Comparison of ENCODE assay signal across 10 mouse cellular contexts in the genomic region with DNA sequence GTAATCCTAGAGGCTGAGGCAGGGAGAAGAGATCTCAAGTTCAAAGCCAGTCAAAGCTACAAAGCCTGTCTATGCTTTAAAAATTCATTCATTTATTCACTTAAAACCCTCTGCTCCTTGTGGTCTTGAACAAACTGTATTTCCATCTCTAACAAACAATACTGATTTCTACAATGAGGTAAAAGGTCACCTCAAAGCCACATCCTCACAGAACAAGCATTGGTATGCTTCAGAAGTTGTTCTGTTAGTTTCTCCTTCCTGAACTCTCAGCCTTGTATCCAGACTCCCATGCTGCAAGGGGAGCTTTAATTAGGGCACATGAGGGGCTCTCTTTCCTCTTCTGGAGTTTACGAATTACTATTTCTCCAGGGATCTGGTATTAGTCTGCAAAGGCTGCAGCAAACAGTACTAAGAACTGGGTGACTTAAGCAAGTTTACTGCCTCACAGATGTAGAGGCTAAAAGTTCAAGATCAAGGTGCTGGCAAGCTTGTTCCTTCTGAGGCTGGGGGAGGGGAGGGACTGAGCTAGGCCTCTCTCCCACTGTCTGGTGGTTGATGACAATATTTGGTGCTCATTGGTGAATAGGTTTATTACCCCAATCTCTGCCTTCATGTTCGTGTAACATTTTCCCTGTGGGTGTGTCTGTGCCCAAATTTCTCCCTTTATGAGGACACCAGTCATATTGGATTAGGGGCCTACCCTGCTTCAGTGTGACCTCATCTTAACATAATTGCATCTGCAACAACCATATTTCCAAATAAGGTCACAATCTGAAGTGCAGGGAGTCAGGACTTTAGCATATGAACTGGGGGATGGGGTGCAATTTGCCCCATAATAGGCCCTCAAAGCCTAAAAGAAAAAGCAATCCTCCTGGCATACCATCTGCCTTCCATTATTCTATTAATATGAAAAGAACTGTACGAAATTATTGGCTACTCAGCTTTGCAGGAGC. TPM values are rescaled to one million over a fixed set of nuclear protein-coding genes. Genes with fewer than 3 reads are reported as not detected.
DNase-seq lines count a peak whose midpoint lies in the region; ATAC-seq lines count a peak whose summit lies in the region.
"Had no signal": no experiment of that assay in that cellular context is flagged by ENCODE, and none has a peak within 500 bp of the region (broad histone marks: within the 10 kb centered on the region; RNA-seq: fewer than 3 reads in every experiment).

No protein-coding gene starts in this region.

- no peaks in the 10 kb centered on the region for H3K9me3 ChIP-seq in hindbrain, embryonic 10.5 days
- no peaks in the 10 kb centered on the region for H3K9me3 ChIP-seq in hindbrain, embryonic 16.5 days (ENCODE audit: control insufficient read depth, low read length)
- no peaks in the 10 kb centered on the region for H3K9me3 ChIP-seq in hindbrain, embryonic 14.5 days (ENCODE audit: control insufficient read depth, low read length)
- no peaks in the 10 kb centered on the region for H3K9me3 ChIP-seq in liver, embryonic 16.5 days (replicated peaks; ENCODE audit: control insufficient read depth, low read length)

- H3K4me1 ChIP-seq in hindbrain, embryonic 10.5 days (replicated peaks): peaks cover 50% of the 10 kb centered on the region
- peaks cover 27% of the 10 kb centered on the region for H3K4me1 ChIP-seq in hindbrain, embryonic 16.5 days (ENCODE audit: control insufficient read depth, insufficient read depth, low read depth, low read length)
- peaks cover 42% of the 10 kb centered on the region for H3K4me1 ChIP-seq in hindbrain, embryonic 14.5 days (replicated peaks; ENCODE audit: control insufficient read depth, insufficient read depth, low read length)
- peaks cover 69% of the 10 kb centered on the region for H3K4me1 ChIP-seq in liver, embryonic 16.5 days (ENCODE audit: control insufficient read depth, low read depth, low read length)

- no peak for DNase-seq in hindbrain, embryonic 10.5 days (ENCODE audit: low spot score)
- peak; percentile 31 to 46 for DNase-seq in CD8-positive naive resting alpha-beta T cell, adult 2 months (ENCODE audit: low read depth in 2 of 2, low spot score in 2 of 2)
- no peak for DNase-seq in hindbrain, embryonic 14.5 days (ENCODE audit: low spot score)
- DNase-seq in left cerebral cortex, adult 18-20 months (ENCODE audit: low spot score in 2 of 2): no peak
- DNase-seq in spleen, adult 12 weeks (ENCODE audit: low spot score): no peak
- DNase-seq in kidney, postnatal 25 days: no peak
- DNase-seq: adrenal gland, postnatal 36 days; heart, postnatal 14 days had no signal

- no peak overlapping the region for H3K4me3 ChIP-seq in hindbrain, embryonic 10.5 days
- H3K4me3 ChIP-seq in hindbrain, embryonic 16.5 days (ENCODE audit: low read length): no peak overlapping the region
- no peak overlapping the region for H3K4me3 ChIP-seq in hindbrain, embryonic 14.5 days (replicated peaks; ENCODE audit: low read length)
- H3K4me3 ChIP-seq in liver, embryonic 16.5 days (ENCODE audit: low read depth, low read length): no peak overlapping the region

- no peak for ATAC-seq in hindbrain, embryonic 16.5 days
- no peak for ATAC-seq in hindbrain, embryonic 14.5 days (ENCODE audit: low FRiP score)
- no peak for ATAC-seq in liver, embryonic 16.5 days (ENCODE audit: low read depth)

- no peak overlapping the region for H3K9ac ChIP-seq in hindbrain, embryonic 16.5 days (ENCODE audit: low read depth, low read length)
- no peak overlapping the region for H3K9ac ChIP-seq in hindbrain, embryonic 14.5 days
- no peak overlapping the region for H3K9ac ChIP-seq in liver, embryonic 16.5 days (ENCODE audit: low read depth, low read length)

- peak overlapping the region; percentile 16; the same call in 1 of the 2 replicates for H3K27ac ChIP-seq in hindbrain, embryonic 10.5 days
- H3K27ac ChIP-seq in hindbrain, embryonic 16.5 days (ENCODE audit: low read depth, low read length): no peak overlapping the region
- H3K27ac ChIP-seq in hindbrain, embryonic 14.5 days: peak overlapping the region; percentile 30; the same call in 1 of the 2 replicates
- 0 out of 2 replicates have a peak overlapping the region, but pooled peaks have one; percentile 9 for H3K27ac ChIP-seq in liver, embryonic 16.5 days (ENCODE audit: low read length)

- 82% methylated on average over 3 of the region's 3 CpGs for WGBS in hindbrain, embryonic 10.5 days
- WGBS in hindbrain, embryonic 16.5 days: 42% methylated on average over 3 of the region's 3 CpGs
- 41% methylated on average over 3 of the region's 3 CpGs for WGBS in hindbrain, embryonic 14.5 days
- WGBS in liver, embryonic 16.5 days (ENCODE audit: insufficient replicate concordance): 75% methylated on average over 3 of the region's 3 CpGs

- no peaks in the 10 kb centered on the region for H3K36me3 ChIP-seq in hindbrain, embryonic 10.5 days
- no peaks in the 10 kb centered on the region for H3K36me3 ChIP-seq in hindbrain, embryonic 16.5 days (ENCODE audit: control insufficient read depth, insufficient read depth, low read length)
- no peaks in the 10 kb centered on the region for H3K36me3 ChIP-seq in hindbrain, embryonic 14.5 days (replicated peaks; ENCODE audit: control insufficient read depth, insufficient read depth)
- no peaks in the 10 kb centered on the region; the same call in 1 of the 2 replicates for H3K36me3 ChIP-seq in liver, embryonic 16.5 days (ENCODE audit: control insufficient read depth, insufficient read depth)

- no peaks in the 10 kb centered on the region for H3K27me3 ChIP-seq in hindbrain, embryonic 10.5 days (ENCODE audit: insufficient read depth, poor library complexity, severe bottlenecking)
- no peaks in the 10 kb centered on the region for H3K27me3 ChIP-seq in hindbrain, embryonic 16.5 days (replicated peaks; ENCODE audit: control insufficient read depth, insufficient read depth, low read length)
- no peaks in the 10 kb centered on the region for H3K27me3 ChIP-seq in hindbrain, embryonic 14.5 days (ENCODE audit: control insufficient read depth, insufficient read depth, low read length)
- no peaks in the 10 kb centered on the region for H3K27me3 ChIP-seq in liver, embryonic 16.5 days (ENCODE audit: control insufficient read depth, insufficient read depth, low read depth, low read length)

- no peak overlapping the region for H3K4me2 ChIP-seq in hindbrain, embryonic 16.5 days (ENCODE audit: low read length)
- H3K4me2 ChIP-seq in hindbrain, embryonic 14.5 days (replicated peaks): no peak overlapping the region
- H3K4me2 ChIP-seq in liver, embryonic 16.5 days (ENCODE audit: low read depth, low read length): no peak overlapping the region

RNA-seq across cellular contexts. Expression of gene Tbxas1, which starts 27.0 kb away (rescaled TPM):
- polyA plus RNA-seq in hindbrain, embryonic 10.5 days (2016; fragmentation: Nextera tagmentation; extraction: Ambion mirVana): 1.1 and 1.9 TPM in 2 replicates
- 2.0 and 2.9 TPM in 2 replicates for polyA plus RNA-seq in hindbrain, embryonic 16.5 days (2015; fragmentation: Nextera tagmentation; extraction: Ambion mirVana)
- polyA plus RNA-seq in hindbrain, embryonic 14.5 days (2014; fragmentation: Nextera tagmentation; extraction: Ambion mirVana): 1.6 and 2.2 TPM in 2 replicates
- 10.8 and 12.8 TPM in 2 replicates for polyA plus RNA-seq in liver, embryonic 16.5 days (2015; fragmentation: Nextera tagmentation; extraction: Ambion mirVana)
- total RNA-seq in left cerebral cortex, adult 18-20 months (2021): 1 to 10 TPM; 2.0 to 2.2 TPM

RNA-seq across cellular contexts. Expression of gene Hipk2, which starts 27.7 kb away (rescaled TPM):
- polyA plus RNA-seq in hindbrain, embryonic 10.5 days (2016; fragmentation: Nextera tagmentation; extraction: Ambion mirVana): 28.5 and 29.6 TPM in 2 replicates
- polyA plus RNA-seq in hindbrain, embryonic 16.5 days (2015; fragmentation: Nextera tagmentation; extraction: Ambion mirVana): 30.3 and 33.5 TPM in 2 replicates
- polyA plus RNA-seq in hindbrain, embryonic 14.5 days (2014; fragmentation: Nextera tagmentation; extraction: Ambion mirVana): 33.8 and 36.9 TPM in 2 replicates
- 17.5 and 19.8 TPM in 2 replicates for polyA plus RNA-seq in liver, embryonic 16.5 days (2015; fragmentation: Nextera tagmentation; extraction: Ambion mirVana)
- 10 to 100 TPM; 45.5 to 48.7 TPM for total RNA-seq in left cerebral cortex, adult 18-20 months (2021)

Comparison
In these comparisons a context has a peak if more than half of its experiments do, and no peak if none do; other contexts are left out.
1. DNase-seq: peak in CD8-positive naive resting alpha-beta T cell, adult 2 months (2 of 2); none in hindbrain, embryonic 10.5 days (single experiment), hindbrain, embryonic 14.5 days (single experiment), left cerebral cortex, adult 18-20 months (0 of 2), spleen, adult 12 weeks (single experiment) and kidney, postnatal 25 days (0 of 2).